Mouse (Mus musculus) lung, embryonic 15.5 days (tissue): ENCODE results near the gene Runx1. TPM values are rescaled to one million over a fixed set of nuclear protein-coding genes. Genes with fewer than 3 reads are reported as not detected.

Experiments used
- ATAC-seq: fragments of 200-750 bp; cut with Nextera tagmentation; 2 replicates; pipeline ENCODE4 v1.8.0; 2017; ENCODE audit warnings: moderate number of reproducible peaks, borderline replicate concordance; ENCODE audit not compliant: low FRiP score, low TSS enrichment; ENCODE audit errors: extremely low read depth
- H3K27ac ChIP-seq: fragments of 300-500 bp; sonication (generic); 2 replicates; pipeline ENCODE4 v1.5.1; 2015; ENCODE audit warnings: moderate library complexity, mild to moderate bottlenecking, inconsistent platforms
- H3K27me3 ChIP-seq: fragments of 300-500 bp; sonication (generic); 2 replicates; pipeline ENCODE4 v1.6.1; 2015; ENCODE audit warnings: inconsistent platforms
- H3K36me3 ChIP-seq: fragments of 300-500 bp; sonication (generic); 2 replicates; pipeline ENCODE4 v1.6.1; 2015; ENCODE audit warnings: inconsistent platforms
- H3K4me1 ChIP-seq: fragments of 300-500 bp; sonication (generic); 2 replicates; pipeline ENCODE4 v1.6.1; 2015; ENCODE audit warnings: inconsistent platforms
- H3K4me2 ChIP-seq: fragments of 300-500 bp; sonication (generic); 2 replicates; pipeline ENCODE4 v1.6.1; 2015; ENCODE audit warnings: inconsistent platforms, mild to moderate bottlenecking, moderate library complexity
- H3K4me3 ChIP-seq: fragments of 300-500 bp; sonication (generic); 2 replicates; pipeline ENCODE4 v1.5.1; 2015; ENCODE audit warnings: mild to moderate bottlenecking, inconsistent platforms
- H3K9ac ChIP-seq: fragments of 300-500 bp; sonication (generic); 2 replicates; pipeline ENCODE4 v1.6.1; 2015; ENCODE audit warnings: inconsistent platforms
- H3K9me3 ChIP-seq: fragments of 300-500 bp; sonication (generic); 2 replicates; pipeline ENCODE4 v1.6.1; 2016; ENCODE audit warnings: inconsistent platforms
- WGBS: fragments of 180-500 bp; shearing (Covaris S2); methylation state at CpG from one replicate; pipeline ENCODE4 v1.1.7; 2015; 5-methylcytosine and 5-hydroxymethylcytosine counted together
- polyA plus RNA-seq: library from polyadenylated mRNA; unstranded; fragments of >200 nt; fragmentation: Nextera tagmentation; extraction: Ambion mirVana; gene quantifications from 2 replicates; pipeline ENCODE4 v1.2.1, GENCODE M21; 2015

The Runx1 gene
- polyA plus RNA-seq, 1 experiment from 2014 or later = 10.6 TPM

GRCm38 (mm10) chr16:92812405-92812804 lies 13.5 kb downstream of the Runx1 start:
- H3K4me1 ChIP-seq = peaks cover 6% of the 10 kb centered on the region; the same call in 1 of the 2 replicates
- 23% methylated on average over 3 of the region's 3 CpGs for WGBS
- H3K9me3 ChIP-seq = no peaks in the 10 kb centered on the region
- H3K4me2 ChIP-seq = no peak overlapping the region
- H3K4me3 ChIP-seq = no peak overlapping the region
- H3K27me3 ChIP-seq = no peaks in the 10 kb centered on the region
- H3K9ac ChIP-seq = no peak overlapping the region
- no peaks in the 10 kb centered on the region for H3K36me3 ChIP-seq
- H3K27ac ChIP-seq = no peak overlapping the region
- no peak for ATAC-seq

DNA sequence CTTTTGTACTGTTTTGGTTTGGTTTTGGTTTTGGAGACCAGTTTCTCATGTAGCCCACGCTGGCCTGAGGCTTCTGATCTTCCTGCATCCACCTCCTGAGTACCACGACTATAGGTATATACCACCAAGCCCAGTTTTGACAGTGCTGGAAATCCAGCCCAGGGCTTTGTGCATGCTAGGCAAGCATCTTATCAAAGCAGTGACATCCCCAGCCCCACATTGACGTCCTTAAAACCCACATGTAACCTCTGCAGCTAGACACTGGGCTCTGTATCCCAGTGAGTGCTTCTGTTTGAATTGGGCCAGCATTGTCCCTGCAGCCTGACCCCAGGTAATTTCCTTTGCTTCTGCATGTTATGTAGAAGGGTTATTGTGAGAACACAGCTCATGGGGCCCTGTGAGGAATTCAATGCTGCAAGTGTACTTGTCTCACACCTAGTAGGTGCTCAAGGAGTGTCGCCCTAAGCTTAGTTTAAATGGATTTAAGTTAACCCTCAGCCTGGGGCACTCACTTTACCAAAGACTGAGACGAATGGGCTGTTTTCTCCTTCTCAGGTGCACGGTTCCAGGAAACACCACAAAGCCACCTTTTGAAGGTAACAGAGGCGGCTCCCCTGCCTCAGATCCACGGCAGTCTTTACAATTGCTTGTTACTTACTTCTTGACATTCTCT lies 15.2 kb downstream of the Runx1 start:
- peaks cover 6% of the 10 kb centered on the region; the same call in 1 of the 2 replicates for H3K4me1 ChIP-seq
- H3K9ac ChIP-seq = no peak overlapping the region
- no peaks in the 10 kb centered on the region for H3K9me3 ChIP-seq
- H3K27ac ChIP-seq = no peak overlapping the region
- ATAC-seq = no peak
- H3K27me3 ChIP-seq = no peaks in the 10 kb centered on the region
- H3K36me3 ChIP-seq = no peaks in the 10 kb centered on the region
- no peak overlapping the region for H3K4me2 ChIP-seq
- no peak overlapping the region for H3K4me3 ChIP-seq
- 86% methylated on average over 8 of the region's 8 CpGs for WGBS

GRCm38 (mm10) chr16:92807772-92808171 lies 18.2 kb downstream of the Runx1 start:
- H3K9ac ChIP-seq = no peak overlapping the region
- 75% methylated on average over 8 of the region's 8 CpGs for WGBS
- H3K27ac ChIP-seq = no peak overlapping the region
- no peak for ATAC-seq
- no peak overlapping the region for H3K4me2 ChIP-seq
- no peaks in the 10 kb centered on the region for H3K9me3 ChIP-seq
- H3K27me3 ChIP-seq = no peaks in the 10 kb centered on the region
- H3K4me3 ChIP-seq = no peak overlapping the region
- peaks cover 6% of the 10 kb centered on the region; the same call in 1 of the 2 replicates for H3K4me1 ChIP-seq
- H3K36me3 ChIP-seq = no peaks in the 10 kb centered on the region

DNA sequence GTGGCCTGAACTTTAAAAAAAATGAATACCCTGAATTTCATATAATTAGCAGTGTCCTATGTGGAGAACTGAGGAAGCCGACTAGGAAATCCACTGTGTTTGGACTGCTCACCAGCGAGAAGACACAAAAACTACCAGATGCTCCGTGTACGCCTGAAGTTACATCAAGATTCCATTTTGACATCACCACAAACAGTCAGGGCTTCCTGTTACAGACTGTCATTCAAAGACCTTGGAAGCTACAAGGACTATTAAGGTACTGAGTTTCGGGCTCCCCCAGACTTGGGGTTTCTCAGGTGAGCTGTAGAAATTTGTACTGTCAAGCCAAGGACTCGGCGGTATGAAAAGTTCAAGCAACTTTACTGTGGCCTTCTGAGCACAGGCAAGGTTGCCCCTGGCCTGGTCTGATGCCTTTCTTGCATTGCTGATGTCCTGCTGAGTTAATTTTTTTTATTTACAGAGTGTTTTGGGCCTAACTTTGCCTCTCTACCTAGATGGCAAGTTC lies 22.8 kb downstream of the Runx1 start:
- H3K9ac ChIP-seq = no peak overlapping the region
- no peaks in the 10 kb centered on the region for H3K36me3 ChIP-seq
- H3K4me2 ChIP-seq = no peak overlapping the region
- no peak for ATAC-seq
- H3K27ac ChIP-seq = no peak overlapping the region
- H3K4me1 ChIP-seq = no peaks in the 10 kb centered on the region
- WGBS = 81% methylated on average over 7 of the region's 7 CpGs
- no peaks in the 10 kb centered on the region for H3K9me3 ChIP-seq
- H3K4me3 ChIP-seq = no peak overlapping the region
- no peaks in the 10 kb centered on the region for H3K27me3 ChIP-seq

DNA sequence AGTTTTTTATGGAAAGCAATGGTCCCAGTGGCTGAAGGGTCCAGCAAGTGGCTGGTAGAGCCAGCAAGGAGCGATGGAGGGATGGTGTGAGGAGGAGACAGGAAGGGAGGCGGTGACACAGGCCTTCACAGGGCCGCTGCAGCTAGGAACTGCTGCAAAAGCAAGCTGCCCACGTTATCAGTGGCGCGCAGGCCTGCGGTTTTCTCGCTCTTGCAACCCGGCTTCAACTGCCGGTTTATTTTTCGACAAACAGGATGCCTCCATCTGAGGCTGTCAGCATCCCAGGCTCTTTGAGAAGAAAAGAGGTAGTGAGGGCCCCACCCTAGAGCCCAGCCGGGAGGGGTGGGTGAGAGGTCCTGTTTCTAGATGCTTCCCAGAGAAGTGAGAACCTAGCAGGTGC lies 24.4 kb downstream of the Runx1 start:
- no peaks in the 10 kb centered on the region for H3K4me1 ChIP-seq
- H3K27ac ChIP-seq = no peak overlapping the region
- H3K9ac ChIP-seq = no peak overlapping the region
- H3K4me2 ChIP-seq = no peak overlapping the region
- peak; percentile 49; the same call in 1 of the 2 replicates for ATAC-seq
- 61% methylated on average over 12 of the region's 12 CpGs for WGBS
- H3K27me3 ChIP-seq = no peaks in the 10 kb centered on the region
- no peaks in the 10 kb centered on the region for H3K9me3 ChIP-seq
- no peaks in the 10 kb centered on the region for H3K36me3 ChIP-seq
- H3K4me3 ChIP-seq = no peak overlapping the region

- H3K36me3 ChIP-seq = no peaks in the 10 kb centered on the region
- 78% methylated on average over 5 of the region's 5 CpGs for WGBS
- no peak for ATAC-seq
- no peak overlapping the region for H3K27ac ChIP-seq
- no peaks in the 10 kb centered on the region for H3K27me3 ChIP-seq
- H3K4me1 ChIP-seq = no peaks in the 10 kb centered on the region
- H3K4me2 ChIP-seq = no peak overlapping the region
- no peaks in the 10 kb centered on the region for H3K9me3 ChIP-seq
- no peak overlapping the region for H3K4me3 ChIP-seq
- H3K9ac ChIP-seq = no peak overlapping the region
Measured at GRCm38 (mm10) chr16:92800845-92801244, 25.1 kb downstream of the Runx1 start.

GRCm38 (mm10) chr16:92799940-92800339 lies 26.0 kb downstream of the Runx1 start:
- H3K4me1 ChIP-seq = no peaks in the 10 kb centered on the region
- H3K4me2 ChIP-seq = no peak overlapping the region
- no peaks in the 10 kb centered on the region for H3K9me3 ChIP-seq
- no peak overlapping the region for H3K27ac ChIP-seq
- H3K9ac ChIP-seq = no peak overlapping the region
- no peak overlapping the region for H3K4me3 ChIP-seq
- ATAC-seq = no peak
- 88% methylated on average over 7 of the region's 7 CpGs for WGBS
- no peaks in the 10 kb centered on the region for H3K36me3 ChIP-seq
- no peaks in the 10 kb centered on the region for H3K27me3 ChIP-seq

DNA sequence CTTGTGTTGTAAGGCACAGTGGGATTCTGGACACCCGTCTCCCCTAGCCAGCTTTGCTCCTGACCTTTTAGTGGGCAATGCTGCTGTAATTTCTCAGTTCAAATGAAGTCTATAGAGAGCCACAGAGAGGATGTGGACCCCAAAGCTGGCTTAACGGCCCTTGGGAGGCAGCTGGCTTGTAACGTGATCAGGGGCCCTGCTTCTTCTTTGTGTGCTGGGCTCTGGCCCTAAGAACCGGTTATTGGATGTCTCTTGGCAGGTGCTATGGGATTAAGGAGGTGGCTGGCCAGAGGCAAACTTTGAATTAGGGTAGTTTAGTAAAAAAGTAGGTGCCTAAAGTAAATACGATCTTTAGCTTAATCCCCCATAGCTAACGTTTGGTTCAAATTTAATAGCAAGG lies 31.8 kb downstream of the Runx1 start:
- no peak for ATAC-seq
- H3K9ac ChIP-seq = no peak overlapping the region
- no peaks in the 10 kb centered on the region for H3K36me3 ChIP-seq
- no peak overlapping the region for H3K27ac ChIP-seq
- no peaks in the 10 kb centered on the region for H3K27me3 ChIP-seq
- no peak overlapping the region for H3K4me2 ChIP-seq
- no peaks in the 10 kb centered on the region for H3K9me3 ChIP-seq
- H3K4me1 ChIP-seq = no peaks in the 10 kb centered on the region
- no peak overlapping the region for H3K4me3 ChIP-seq
- 37% methylated on average over 6 of the region's 6 CpGs for WGBS

GRCm38 (mm10) chr16:92793741-92794140 lies 32.2 kb downstream of the Runx1 start:
- Histone ChIP-seq H3K4me1 (no peaks in the 10 kb centered on the region), H3K9ac (no peak overlapping the region), H3K27ac (no peak overlapping the region), H3K36me3 (no peaks in the 10 kb centered on the region), H3K4me2 (no peak overlapping the region), H3K27me3 (no peaks in the 10 kb centered on the region), H3K9me3 (no peaks in the 10 kb centered on the region), H3K4me3 (no peak overlapping the region)
- no peak for ATAC-seq
- 57% methylated on average over 8 of the region's 8 CpGs for WGBS

- Histone ChIP-seq H3K36me3 (no peaks in the 10 kb centered on the region), H3K9ac (no peak overlapping the region), H3K4me3 (no peak overlapping the region), H3K4me1 (0 out of 2 replicates have a peak, but pooled peaks cover 3% of the 10 kb centered on the region), H3K27me3 (no peaks in the 10 kb centered on the region), H3K27ac (no peak overlapping the region), H3K9me3 (no peaks in the 10 kb centered on the region), H3K4me2 (no peak overlapping the region)
- no peak for ATAC-seq
- WGBS = 64% methylated on average over 4 of the region's 4 CpGs
Measured at GRCm38 (mm10) chr16:92792905-92793304, 33.0 kb downstream of the Runx1 start.

- Histone ChIP-seq H3K4me2 (no peak overlapping the region), H3K36me3 (no peaks in the 10 kb centered on the region), H3K27me3 (no peaks in the 10 kb centered on the region), H3K27ac (no peak overlapping the region), H3K9ac (no peak overlapping the region), H3K4me1 (peaks cover 13% of the 10 kb centered on the region; the same call in 1 of the 2 replicates), H3K9me3 (no peaks in the 10 kb centered on the region), H3K4me3 (no peak overlapping the region)
- peak; percentile 20; the same call in 1 of the 2 replicates for ATAC-seq
- 47% methylated on average over 6 of the region's 6 CpGs for WGBS
Measured at GRCm38 (mm10) chr16:92790601-92791000, 35.3 kb downstream of the Runx1 start.

DNA sequence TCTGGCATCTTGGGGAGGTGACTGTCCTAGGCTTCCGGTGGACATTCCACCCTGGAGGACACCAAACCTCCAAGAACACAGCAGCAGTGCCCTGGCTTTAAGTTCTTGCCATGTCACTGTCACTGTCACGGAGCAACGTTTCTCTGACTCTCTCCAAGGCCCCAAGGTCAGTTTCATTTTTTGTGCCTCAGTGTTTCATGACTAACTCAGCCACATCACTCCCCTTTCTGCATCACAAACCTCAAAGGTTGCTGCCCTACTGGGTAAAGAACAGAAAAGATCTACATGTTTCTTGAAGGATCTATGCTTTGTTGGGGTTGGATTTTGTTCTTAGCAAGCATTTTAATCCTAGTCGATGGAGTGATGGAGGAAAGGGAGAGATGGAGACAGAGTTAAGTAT lies 36.1 kb downstream of the Runx1 start:
- Histone ChIP-seq H3K9ac (no peak overlapping the region), H3K4me2 (no peak overlapping the region), H3K27ac (no peak overlapping the region), H3K4me1 (peaks cover 13% of the 10 kb centered on the region; the same call in 1 of the 2 replicates), H3K36me3 (no peaks in the 10 kb centered on the region), H3K4me3 (no peak overlapping the region), H3K27me3 (no peaks in the 10 kb centered on the region), H3K9me3 (no peaks in the 10 kb centered on the region)
- no peak for ATAC-seq
- WGBS = 74% methylated on average over 4 of the region's 4 CpGs
